Comparison of ENCODE assay signal across 23 mouse cellular contexts in the genomic region with DNA sequence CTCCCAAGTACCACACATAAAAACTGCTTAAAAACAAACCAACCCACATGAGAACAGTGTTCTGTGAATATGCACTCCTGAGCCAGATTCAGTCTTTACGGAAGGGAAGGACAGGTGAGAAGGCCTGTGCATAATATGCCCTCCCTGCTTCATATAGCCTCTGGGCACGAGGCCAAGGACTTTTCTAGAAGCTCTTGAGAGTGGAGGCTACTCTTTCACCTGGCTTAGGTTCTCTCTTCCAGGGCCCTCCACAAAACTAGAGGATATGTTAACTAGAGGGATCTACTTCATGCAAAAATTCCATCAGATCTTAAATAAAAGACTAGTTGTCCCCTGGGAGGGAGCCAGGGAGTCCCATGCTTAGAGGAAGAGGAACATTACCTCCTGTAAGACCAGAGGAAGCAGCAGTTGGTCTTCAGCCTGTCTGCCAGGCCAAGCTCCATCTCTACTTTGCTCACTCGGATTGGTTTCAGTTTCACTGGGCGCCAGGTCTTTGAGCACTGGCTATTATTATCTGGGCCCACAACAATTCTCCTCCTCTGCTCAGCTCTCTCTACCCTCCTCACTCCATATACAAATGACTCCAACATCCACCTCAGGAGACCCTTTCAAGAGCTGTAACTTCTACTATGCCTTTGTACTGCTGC.
DNase-seq lines count a peak whose midpoint lies in the region; ATAC-seq and TF ChIP-seq lines count a peak whose summit lies in the region.
"Had no signal": no experiment of that assay in that cellular context is flagged by ENCODE, and none has a peak within 500 bp of the region (broad histone marks: within the 10 kb centered on the region; RNA-seq: fewer than 3 reads in every experiment).

No protein-coding gene starts in this region.

- H3K9ac ChIP-seq in kidney, embryonic 14.5 days (ENCODE audit: low read depth, low read length) = no peak overlapping the region
- no peak overlapping the region for H3K9ac ChIP-seq in lung, postnatal 0 days (replicated peaks; ENCODE audit: low read depth)
- no peak overlapping the region for H3K9ac ChIP-seq in forebrain, postnatal 0 days
- H3K9ac ChIP-seq: forebrain, embryonic 15.5 days; hindbrain, embryonic 15.5 days; limb, embryonic 12.5 days; liver, embryonic 14.5 days had no signal

- no peak overlapping the region for H3K4me2 ChIP-seq in kidney, embryonic 14.5 days (replicated peaks; ENCODE audit: low read depth, low read length)
- no peak overlapping the region for H3K4me2 ChIP-seq in lung, postnatal 0 days (replicated peaks; ENCODE audit: low read depth, low read length)
- no peak overlapping the region for H3K4me2 ChIP-seq in forebrain, postnatal 0 days (ENCODE audit: low read depth)
- H3K4me2 ChIP-seq: forebrain, embryonic 15.5 days; hindbrain, embryonic 15.5 days; limb, embryonic 12.5 days had no signal

- H3K36me3 ChIP-seq in kidney, adult 2 months (ENCODE audit: control insufficient read depth, insufficient read depth, low read length) = no peaks in the 10 kb centered on the region
- no peaks in the 10 kb centered on the region for H3K36me3 ChIP-seq in kidney, embryonic 14.5 days (ENCODE audit: control insufficient read depth, insufficient read depth, low read length)
- no peaks in the 10 kb centered on the region for H3K36me3 ChIP-seq in lung, postnatal 0 days (ENCODE audit: insufficient read depth, low read length)
- H3K36me3 ChIP-seq in forebrain, postnatal 0 days (ENCODE audit: insufficient read depth) = no peaks in the 10 kb centered on the region
- H3K36me3 ChIP-seq: forebrain, embryonic 15.5 days; hindbrain, embryonic 15.5 days had no signal

- WGBS in kidney, adult 2 months = 76% methylated on average over 4 of the region's 4 CpGs
- 81% methylated on average over 4 of the region's 4 CpGs for whole genome bisulfite sequencing in kidney, embryonic 14.5 days
- 46% methylated on average over 4 of the region's 4 CpGs for WGBS in lung, postnatal 0 days
- 89% methylated on average over 4 of the region's 4 CpGs for WGBS in forebrain, postnatal 0 days

- H3K27me3 ChIP-seq in kidney, adult 2 months (replicated peaks; ENCODE audit: control insufficient read depth, insufficient read depth, low read length) = no peaks in the 10 kb centered on the region
- H3K27me3 ChIP-seq in kidney, embryonic 14.5 days (ENCODE audit: control insufficient read depth, insufficient read depth, low read length) = no peaks in the 10 kb centered on the region
- H3K27me3 ChIP-seq in lung, postnatal 0 days (replicated peaks; ENCODE audit: insufficient read depth, low read length) = no peaks in the 10 kb centered on the region
- H3K27me3 ChIP-seq in forebrain, postnatal 0 days (ENCODE audit: insufficient read depth, low read length) = no peaks in the 10 kb centered on the region
- H3K27me3 ChIP-seq: forebrain, embryonic 15.5 days; hindbrain, embryonic 15.5 days; limb, embryonic 12.5 days; Patski had no signal

- ATAC-seq in kidney, embryonic 14.5 days (ENCODE audit: low FRiP score, low TSS enrichment) = no peak
- peak; percentile 46; the same call in 1 of the 2 replicates for ATAC-seq in lung, postnatal 0 days
- no peak for ATAC-seq in forebrain, postnatal 0 days
- ATAC-seq: forebrain, embryonic 15.5 days; Patski had no signal

- DNase-seq in kidney, adult 2 months = peak; percentile 10
- DNase-seq in 416B (ENCODE audit: low read depth) (peak; percentile 27), NIH3T3 (ENCODE audit: low read depth) (peak; percentile 19)
- DNase-seq in lung, postnatal 0 days (ENCODE audit: low spot score) = peak; percentile 52
- no peak for DNase-seq in testis, postnatal 14 days (ENCODE audit: low spot score)
- no peak for DNase-seq in heart, adult 11 months
- DNase-seq in forebrain, postnatal 0 days = no peak
- DNase-seq: adrenal gland, postnatal 10 days; cerebellum, adult 11-12 months; cerebellum, postnatal 14 days; embryo, embryonic 11 days; heart, postnatal 36 days; kidney, adult 11 months; kidney, postnatal 4 days; right cerebral cortex, postnatal 25 days; thymus, postnatal 25 days had no signal

- no peak overlapping the region for H3K27ac ChIP-seq in kidney, adult 2 months (ENCODE audit: insufficient read depth, low read depth, low read length)
- H3K27ac ChIP-seq in kidney, embryonic 14.5 days (ENCODE audit: low read depth, low read length) = no peak overlapping the region
- no peak overlapping the region for H3K27ac ChIP-seq in lung, postnatal 0 days (ENCODE audit: low read length)
- no peak overlapping the region for H3K27ac ChIP-seq in forebrain, postnatal 0 days (ENCODE audit: low read depth, low read length)
- H3K27ac ChIP-seq: forebrain, embryonic 15.5 days; hindbrain, embryonic 15.5 days; limb, embryonic 12.5 days; liver, embryonic 14.5 days; stomach, postnatal 0 days had no signal

- TF ChIP-seq CTCF in kidney, adult 2 months (conservative IDR thresholded peaks at IDR 0.05; ENCODE audit: insufficient read depth, insufficient read length, low read depth, low read length) = no peak
- TF ChIP-seq CTCF in lung, postnatal 0 days (IDR thresholded peaks at IDR 0.05) = no peak
- no peak for TF ChIP-seq CTCF in forebrain, postnatal 0 days (IDR thresholded peaks at IDR 0.05; ENCODE audit: low read depth)

- no peaks in the 10 kb centered on the region for H3K4me1 ChIP-seq in kidney, adult 2 months (ENCODE audit: control insufficient read depth, insufficient read depth, low read length)
- no peaks in the 10 kb centered on the region for H3K4me1 ChIP-seq in kidney, embryonic 14.5 days (ENCODE audit: control insufficient read depth, insufficient read depth, low read length)
- H3K4me1 ChIP-seq in lung, postnatal 0 days (ENCODE audit: insufficient read depth, low read depth, low read length) = peaks cover 7% of the 10 kb centered on the region; the same call in 1 of the 2 replicates
- no peaks in the 10 kb centered on the region for H3K4me1 ChIP-seq in forebrain, postnatal 0 days (ENCODE audit: insufficient read depth)
- H3K4me1 ChIP-seq: forebrain, embryonic 15.5 days; hindbrain, embryonic 15.5 days; limb, embryonic 12.5 days had no signal

- H3K4me3 ChIP-seq in kidney, adult 2 months (ENCODE audit: insufficient read depth, low read depth, low read length) = no peak overlapping the region
- no peak overlapping the region for H3K4me3 ChIP-seq in kidney, embryonic 14.5 days (ENCODE audit: low read length)
- H3K4me3 ChIP-seq in lung, postnatal 0 days (ENCODE audit: low read depth, low read length) = no peak overlapping the region
- H3K4me3 ChIP-seq in forebrain, postnatal 0 days (ENCODE audit: low read depth, low read length) = no peak overlapping the region
- H3K4me3 ChIP-seq: forebrain, embryonic 15.5 days; hindbrain, embryonic 15.5 days; limb, embryonic 12.5 days had no signal

- H3K9me3 ChIP-seq in kidney, embryonic 14.5 days (ENCODE audit: control insufficient read depth, low read length) = no peaks in the 10 kb centered on the region
- no peaks in the 10 kb centered on the region for H3K9me3 ChIP-seq in lung, postnatal 0 days (ENCODE audit: low read length)
- no peaks in the 10 kb centered on the region for H3K9me3 ChIP-seq in forebrain, postnatal 0 days (ENCODE audit: low read length)
- H3K9me3 ChIP-seq: forebrain, embryonic 15.5 days; hindbrain, embryonic 15.5 days; limb, embryonic 12.5 days had no signal

- TF ChIP-seq EP300 in lung, postnatal 0 days (IDR thresholded peaks at IDR 0.05) = no peak

- no peak for TF ChIP-seq POLR2A in kidney, adult 2 months (IDR thresholded peaks at IDR 0.05; ENCODE audit: low read depth, low read length)

Comparison
In these comparisons a context has a peak if more than half of its experiments do, and no peak if none do; other contexts are left out.
1. DNase-seq: peak in kidney, adult 2 months (single experiment), 416B (single experiment), NIH3T3 (single experiment) and lung, postnatal 0 days (single experiment); none in testis, postnatal 14 days (single experiment), heart, adult 11 months (single experiment) and forebrain, postnatal 0 days (single experiment).